Mouse (Mus musculus) cerebellum, adult 2 months (tissue): ENCODE data around the gene Tdp1.

Experiments
- CTCF ChIP-seq: fragments of 200-500 bp; IDR thresholded peaks from 2 replicates; pipeline ENCODE4 v1.5.1; 2011; ENCODE audit warnings: low read depth, mild to moderate bottlenecking, control low read depth, low read length, moderate library complexity, borderline replicate concordance; ENCODE audit not compliant: insufficient read depth
- POLR2A ChIP-seq: fragments of 200-500 bp; IDR thresholded peaks from 2 replicates; pipeline ENCODE4 v1.6.1; 2011; ENCODE audit warnings: low read length, control low read depth, borderline replicate concordance; ENCODE audit not compliant: insufficient read depth

DNA sequence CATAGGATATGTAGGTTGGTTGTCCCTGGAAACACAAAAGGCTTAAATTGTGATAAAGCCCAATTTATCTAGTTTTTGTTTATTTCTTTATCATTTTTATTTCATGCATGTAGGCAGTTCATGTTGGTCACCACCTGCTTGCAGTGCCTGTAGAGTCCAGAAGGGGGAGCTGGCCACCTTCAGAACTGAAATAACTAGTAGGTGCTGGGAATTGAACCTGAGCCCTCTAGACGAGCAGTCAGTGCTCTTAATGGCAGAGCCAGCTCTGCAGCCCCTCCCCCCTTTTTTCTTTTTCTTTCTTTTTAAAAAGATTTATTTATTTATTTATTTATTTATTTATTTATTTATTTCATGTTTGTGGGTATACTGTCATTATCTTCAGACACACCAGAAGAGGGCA, 89.3 kb downstream of the Tdp1 start:
- no peak for TF ChIP-seq CTCF
- no peak for TF ChIP-seq POLR2A
